Mouse (Mus musculus) lung, embryonic 14.5 days (tissue): ENCODE measurements around the gene Mdga2. TPM values are rescaled to one million over a fixed set of nuclear protein-coding genes. Genes with fewer than 3 reads are reported as not detected.

Experiments
- ATAC-seq: fragments of 200-750 bp; cut with Nextera tagmentation; 2 replicates; pipeline ENCODE4 v1.8.0; 2017; ENCODE audit warnings: mild to moderate bottlenecking, moderate TSS enrichment, moderate library complexity; ENCODE audit not compliant: insufficient read depth
- DNase-seq: peaks from one replicate; pipeline ENCODE4 v3.0.0-alpha.2; 2015
- H3K27ac ChIP-seq: fragments of 300-500 bp; sonication (generic); 2 replicates; pipeline ENCODE4 v1.5.1; 2014; ENCODE audit warnings: low read depth, mild to moderate bottlenecking, moderate library complexity
- H3K27me3 ChIP-seq: fragments of 300-500 bp; sonication (generic); 2 replicates; pipeline ENCODE4 v1.6.1; 2014; ENCODE audit warnings: low read length, control low read depth; ENCODE audit not compliant: insufficient read depth
- H3K36me3 ChIP-seq: fragments of 300-500 bp; sonication (generic); 2 replicates; pipeline ENCODE4 v1.6.1; 2014; ENCODE audit warnings: control low read depth; ENCODE audit not compliant: insufficient read depth
- H3K4me1 ChIP-seq: fragments of 300-500 bp; sonication (generic); 2 replicates; pipeline ENCODE4 v1.6.1; 2014; ENCODE audit warnings: antibody characterized with exemption, control low read depth; ENCODE audit not compliant: insufficient read depth
- H3K4me2 ChIP-seq: fragments of 300-500 bp; sonication (generic); 2 replicates; pipeline ENCODE4 v1.6.1; 2014; ENCODE audit warnings: mild to moderate bottlenecking
- H3K4me3 ChIP-seq: fragments of 300-500 bp; sonication (generic); 2 replicates; pipeline ENCODE4 v1.5.1; 2014; ENCODE audit warnings: low read depth, low read length
- H3K9ac ChIP-seq: fragments of 300-500 bp; sonication (generic); 2 replicates; pipeline ENCODE4 v1.6.1; 2014
- H3K9me3 ChIP-seq: fragments of 300-500 bp; sonication (generic); 2 replicates; pipeline ENCODE4 v1.6.1; 2016; ENCODE audit warnings: low read depth, low read length, control low read depth
- CTCF ChIP-seq: IDR thresholded peaks from 2 replicates; pipeline ENCODE4 v1.5.1; 2016; ENCODE audit warnings: antibody characterized with exemption, low read depth
- WGBS: fragments of 180-500 bp; shearing (Covaris S2); extraction: QIAGEN DNeasy Blood & Tissue Kit; methylation state at CpG from one replicate; pipeline ENCODE4 v1.1.7; 2014; 5-methylcytosine and 5-hydroxymethylcytosine counted together
- polyA plus RNA-seq: library from polyadenylated mRNA; unstranded; fragments of >200 nt; fragmentation: Nextera tagmentation; extraction: Ambion mirVana; gene quantifications from 2 replicates; pipeline ENCODE4 v1.2.1, GENCODE M21; 2014

Gene Mdga2
- polyA plus RNA-seq, 1 experiment from 2014 or later = 0.41 TPM

- TF ChIP-seq CTCF = peak; percentile 68
- no peaks in the 10 kb centered on the region for H3K36me3 ChIP-seq
- no peak overlapping the region for H3K9ac ChIP-seq
- no peak overlapping the region for H3K4me2 ChIP-seq
- no peak for ATAC-seq
- peak; percentile 72 for DNase-seq
- H3K27ac ChIP-seq = no peak overlapping the region
- H3K27me3 ChIP-seq = no peaks in the 10 kb centered on the region
- H3K9me3 ChIP-seq = no peaks in the 10 kb centered on the region
- no peak overlapping the region for H3K4me3 ChIP-seq
- WGBS = 21% methylated on average over 3 of the region's 3 CpGs
- no peaks in the 10 kb centered on the region for H3K4me1 ChIP-seq
Observed at GRCm38 (mm10) chr12:66853167-66853566, 369.2 kb downstream of the Mdga2 start.

- Histone ChIP-seq H3K9me3 (no peaks in the 10 kb centered on the region), H3K36me3 (no peaks in the 10 kb centered on the region), H3K27me3 (no peaks in the 10 kb centered on the region), H3K4me2 (no peak overlapping the region), H3K9ac (no peak overlapping the region), H3K27ac (no peak overlapping the region), H3K4me3 (no peak overlapping the region), H3K4me1 (no peaks in the 10 kb centered on the region)
- 46% methylated on average over 3 of the region's 3 CpGs for WGBS
- TF ChIP-seq CTCF = no peak
- no peak for ATAC-seq
- DNase-seq = no peak
Observed at GRCm38 (mm10) chr12:66840336-66840735, 382.0 kb downstream of the Mdga2 start.

GRCm38 (mm10) chr12:66755653-66756052, 466.7 kb downstream of the Mdga2 start:
- ATAC-seq = no peak

GRCm38 (mm10) chr12:66734536-66734935, 487.8 kb downstream of the Mdga2 start:
- peak; percentile 8 for DNase-seq

More at GRCm38 (mm10) chr12:66755653-66756052, 466.7 kb downstream of the Mdga2 start:
- no peaks in the 10 kb centered on the region for H3K9me3 ChIP-seq
- no peak overlapping the region for H3K4me2 ChIP-seq
- no peaks in the 10 kb centered on the region for H3K27me3 ChIP-seq
- no peak overlapping the region for H3K9ac ChIP-seq
- no peak overlapping the region for H3K4me3 ChIP-seq
- no peaks in the 10 kb centered on the region for H3K4me1 ChIP-seq
- no peaks in the 10 kb centered on the region for H3K36me3 ChIP-seq
- no peak for DNase-seq
- TF ChIP-seq CTCF = no peak
- H3K27ac ChIP-seq = no peak overlapping the region

GRCm38 (mm10) chr12:66724474-66724873, 497.9 kb downstream of the Mdga2 start:
- Histone ChIP-seq H3K4me2 (no peak overlapping the region), H3K27ac (no peak overlapping the region), H3K4me1 (no peaks in the 10 kb centered on the region), H3K9ac (no peak overlapping the region), H3K4me3 (no peak overlapping the region), H3K27me3 (no peaks in the 10 kb centered on the region), H3K36me3 (no peaks in the 10 kb centered on the region), H3K9me3 (no peaks in the 10 kb centered on the region)
- ATAC-seq = no peak
- no peak for DNase-seq
- TF ChIP-seq CTCF = no peak
- 71% methylated on average over 2 of the region's 2 CpGs for WGBS

More at GRCm38 (mm10) chr12:66734536-66734935, 487.8 kb downstream of the Mdga2 start:
- WGBS = 30% methylated on average over 3 of the region's 3 CpGs
- Histone ChIP-seq H3K4me3 (no peak overlapping the region), H3K9ac (no peak overlapping the region), H3K4me1 (no peaks in the 10 kb centered on the region), H3K27ac (no peak overlapping the region), H3K27me3 (no peaks in the 10 kb centered on the region), H3K36me3 (no peaks in the 10 kb centered on the region), H3K4me2 (no peak overlapping the region), H3K9me3 (no peaks in the 10 kb centered on the region)
- TF ChIP-seq CTCF = no peak
- ATAC-seq = no peak

- ATAC-seq = no peak
- Histone ChIP-seq H3K4me1 (no peaks in the 10 kb centered on the region), H3K27me3 (no peaks in the 10 kb centered on the region), H3K4me2 (no peak overlapping the region), H3K9me3 (no peaks in the 10 kb centered on the region), H3K27ac (no peak overlapping the region), H3K4me3 (no peak overlapping the region), H3K9ac (no peak overlapping the region), H3K36me3 (no peaks in the 10 kb centered on the region)
- DNase-seq = no peak
- WGBS = 75% methylated on average over 10 of the region's 10 CpGs
- no peak for TF ChIP-seq CTCF
Observed at GRCm38 (mm10) chr12:66708334-66708733, 514.0 kb downstream of the Mdga2 start.

GRCm38 (mm10) chr12:66707431-66707830, 514.9 kb downstream of the Mdga2 start:
- Histone ChIP-seq H3K36me3 (no peaks in the 10 kb centered on the region), H3K9me3 (no peaks in the 10 kb centered on the region), H3K4me2 (no peak overlapping the region), H3K9ac (no peak overlapping the region), H3K4me1 (no peaks in the 10 kb centered on the region), H3K4me3 (no peak overlapping the region), H3K27me3 (no peaks in the 10 kb centered on the region), H3K27ac (no peak overlapping the region)
- 28% methylated on average over 2 of the region's 2 CpGs for WGBS
- ATAC-seq (no peak), DNase-seq (no peak)
- no peak for TF ChIP-seq CTCF

GRCm38 (mm10) chr12:66705015-66705414, 517.3 kb downstream of the Mdga2 start:
- no peak overlapping the region for H3K4me2 ChIP-seq
- H3K27ac ChIP-seq = no peak overlapping the region
- H3K9ac ChIP-seq = no peak overlapping the region
- no peaks in the 10 kb centered on the region for H3K36me3 ChIP-seq
- TF ChIP-seq CTCF = no peak
- no peak for ATAC-seq
- no peak overlapping the region for H3K4me3 ChIP-seq
- no peaks in the 10 kb centered on the region for H3K9me3 ChIP-seq
- H3K27me3 ChIP-seq = no peaks in the 10 kb centered on the region
- DNase-seq = no peak
- no peaks in the 10 kb centered on the region for H3K4me1 ChIP-seq
